Mouse (Mus musculus) megakaryocyte, embryonic 14.5 days (primary cell): ENCODE data around the gene Slc44a2.

Experiments used
- FLI1 ChIP-seq: IDR thresholded peaks from 2 replicates; pipeline ENCODE4 v1.6.1; 2012; ENCODE audit warnings: low read length, inconsistent platforms, mixed read lengths
- GATA1 ChIP-seq: IDR thresholded peaks from 3 replicates; pipeline ENCODE4 v1.6.1; 2012; ENCODE audit warnings: mixed read lengths, low read length, inconsistent platforms, borderline replicate concordance

- TF ChIP-seq GATA1 (no peak), FLI1 (no peak)
These were observed 31.2 kb upstream of the Slc44a2 start for GRCm38 (mm10) chr9:21289337-21289671.
